Mouse (Mus musculus) heart, postnatal 0 days (tissue): ENCODE measurements at regions not wholly inside any gene's neighbourhood (a gene's known extent, or its start where the extent isn't known, plus 50 kb on each side); places are given as distances from the start of the nearest gene placed in this dataset.

ENCODE experiments used
- CTCF ChIP-seq: IDR thresholded peaks from 2 replicates; pipeline ENCODE4 v1.5.1; 2016; ENCODE audit warnings: antibody characterized with exemption, control low read depth, low read depth
- EP300 ChIP-seq: IDR thresholded peaks from 2 replicates; pipeline ENCODE4 v1.6.1; 2016; ENCODE audit warnings: antibody characterized with exemption, low read depth

GRCm38 (mm10) chr13:101212341-101212895 lies 379.2 kb upstream of the Slc30a5 start:
- TF ChIP-seq CTCF (no peak), EP300 (no peak)
